Mouse (Mus musculus) spleen, adult 2 months (tissue): ENCODE measurements around the gene Vps72.

Experiments
- CTCF ChIP-seq: fragments of 200-500 bp; IDR thresholded peaks from 2 replicates; pipeline ENCODE4 v1.5.1; 2011; ENCODE audit warnings: mild to moderate bottlenecking, inconsistent platforms; ENCODE audit not compliant: insufficient read depth, insufficient read length, insufficient replicate concordance; ENCODE audit errors: extremely low read depth
- POLR2A ChIP-seq: fragments of 200-500 bp; IDR thresholded peaks from 2 replicates; pipeline ENCODE4 v1.6.1; 2011; ENCODE audit warnings: low read depth, low read length, inconsistent platforms

DNA sequence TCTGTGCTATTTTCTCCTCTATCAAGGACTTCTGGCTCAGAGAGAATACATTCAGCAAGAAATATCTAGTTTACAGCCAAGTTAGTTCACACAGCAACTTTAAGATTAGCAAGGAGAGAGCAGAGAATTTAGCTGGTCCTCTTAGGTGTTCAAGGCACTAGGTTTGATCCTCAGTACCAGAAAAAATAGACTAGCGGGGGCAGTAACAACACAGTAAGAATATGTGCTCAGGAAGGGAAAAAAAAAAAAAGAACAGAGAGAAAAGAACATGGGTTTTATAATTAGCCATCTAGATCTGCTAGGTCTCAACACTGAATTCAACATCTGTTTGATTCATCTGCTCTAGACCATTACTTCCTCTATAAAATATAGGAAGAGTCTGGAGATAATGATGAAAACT is 22.8 kb upstream of the Vps72 start:
- no peak for TF ChIP-seq POLR2A
- TF ChIP-seq CTCF, result no peak
